Mouse (Mus musculus) T-helper 1 cell (primary cell): ENCODE measurements around the gene Zkscan6.

Source experiments
- in situ Hi-C: fragments of 300-600 bp; cut with MboI, MseI; formaldehyde crosslinking; loops from one replicate; pipeline ENCODE4 v1.15.1; 2025; ENCODE audit warnings: high pct_unique_total_duplicates

The Zkscan6 gene

GRCm38 (mm10) chr11:65806909-65807504, at the start of gene Zkscan6:
Gene Zkscan6 (plus strand): TSS chr11:65807175.
- in situ Hi-C loops = loop anchor here (25.0 kb wide), 1 partner anchor 1230 kb away; the partner anchor contains the start of gene Tmem220

DNA sequence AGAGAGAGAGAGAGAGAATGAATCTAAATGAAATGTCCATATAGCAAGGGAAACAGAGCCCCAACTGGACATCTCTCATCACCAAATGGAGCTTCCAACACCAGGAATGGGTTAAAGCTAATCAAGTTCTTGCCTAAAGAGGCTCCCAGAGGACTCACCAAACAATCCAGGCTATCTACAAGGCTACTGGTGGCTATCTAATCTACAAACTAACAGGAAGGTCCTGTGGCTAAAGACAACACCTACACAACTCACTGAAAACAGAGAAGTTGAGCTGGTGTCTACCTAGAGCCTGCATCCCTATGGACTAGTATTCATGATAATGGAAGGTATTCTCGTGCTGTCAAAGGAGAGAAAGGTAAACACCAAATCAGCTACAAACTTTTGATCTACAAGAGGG, 47.6 kb upstream of the Zkscan6 start:
- in situ Hi-C loops = no loop called here

GRCm38 (mm10) chr11:65760912-65761311, 46.1 kb upstream of the Zkscan6 start:
- in situ Hi-C loops = loop anchor here (5.0 kb wide), 1 partner anchor 41 kb away; no protein-coding TSS in a partner anchor

DNA sequence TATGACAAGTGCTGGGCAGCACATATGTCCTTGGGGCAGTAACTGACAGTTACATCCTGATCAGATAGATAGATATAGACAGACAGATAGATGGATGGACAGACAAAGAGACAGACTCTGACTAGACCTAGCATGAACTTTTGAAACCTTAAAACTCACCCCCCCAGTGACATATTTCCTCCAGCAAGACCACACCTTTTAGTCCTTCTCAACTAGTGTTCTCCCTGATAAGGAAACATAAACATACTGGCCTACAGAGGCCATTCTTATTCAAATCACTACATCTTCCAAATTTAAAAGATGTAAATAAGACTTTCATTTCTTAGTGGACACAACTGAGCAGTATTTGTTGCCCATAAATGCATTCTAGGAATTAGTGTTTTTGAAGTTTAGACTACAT, 38.5 kb upstream of the Zkscan6 start:
- in situ Hi-C loops = no loop called here

GRCm38 (mm10) chr11:65769990-65770389, 37.0 kb upstream of the Zkscan6 start:
- in situ Hi-C loops = no loop called here

DNA sequence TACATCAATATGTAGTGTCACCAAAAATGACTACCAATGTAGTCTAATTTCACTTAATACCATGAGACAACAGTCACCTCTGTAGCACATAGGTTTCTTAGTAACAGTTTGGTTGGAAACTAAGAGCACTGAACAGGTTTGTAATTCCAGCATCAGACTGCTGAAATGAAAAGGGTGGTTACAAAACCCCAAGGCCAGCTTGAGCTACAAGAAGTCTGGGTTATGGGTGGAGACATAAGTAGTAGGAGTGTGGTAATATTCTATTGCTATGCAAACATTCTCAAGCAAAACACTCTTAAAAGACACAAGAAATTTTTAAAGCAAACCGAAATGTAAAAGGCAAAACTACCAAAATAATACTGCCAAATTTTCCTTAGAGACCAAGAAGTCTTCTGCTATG, 35.4 kb upstream of the Zkscan6 start:
- in situ Hi-C loops = no loop called here

DNA sequence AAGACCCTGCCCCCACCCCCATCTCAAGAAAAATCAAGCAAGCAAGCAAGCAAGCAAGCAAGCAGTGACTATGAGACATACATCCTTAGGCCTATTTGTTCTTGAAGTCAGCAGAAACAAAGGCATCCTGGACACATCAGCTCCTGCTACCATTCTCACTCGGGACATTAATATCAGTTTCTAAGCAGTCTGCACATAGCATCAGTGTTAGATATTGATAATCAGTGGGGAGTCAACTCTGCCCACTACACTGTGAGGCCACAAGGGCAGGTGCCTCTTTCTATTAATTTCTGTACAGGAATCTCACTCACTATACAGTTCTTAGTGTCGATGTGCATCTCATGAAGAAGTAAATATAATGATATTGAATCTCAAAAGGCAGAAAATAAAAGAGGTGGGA, 33.4 kb upstream of the Zkscan6 start:
- in situ Hi-C loops = no loop called here

DNA sequence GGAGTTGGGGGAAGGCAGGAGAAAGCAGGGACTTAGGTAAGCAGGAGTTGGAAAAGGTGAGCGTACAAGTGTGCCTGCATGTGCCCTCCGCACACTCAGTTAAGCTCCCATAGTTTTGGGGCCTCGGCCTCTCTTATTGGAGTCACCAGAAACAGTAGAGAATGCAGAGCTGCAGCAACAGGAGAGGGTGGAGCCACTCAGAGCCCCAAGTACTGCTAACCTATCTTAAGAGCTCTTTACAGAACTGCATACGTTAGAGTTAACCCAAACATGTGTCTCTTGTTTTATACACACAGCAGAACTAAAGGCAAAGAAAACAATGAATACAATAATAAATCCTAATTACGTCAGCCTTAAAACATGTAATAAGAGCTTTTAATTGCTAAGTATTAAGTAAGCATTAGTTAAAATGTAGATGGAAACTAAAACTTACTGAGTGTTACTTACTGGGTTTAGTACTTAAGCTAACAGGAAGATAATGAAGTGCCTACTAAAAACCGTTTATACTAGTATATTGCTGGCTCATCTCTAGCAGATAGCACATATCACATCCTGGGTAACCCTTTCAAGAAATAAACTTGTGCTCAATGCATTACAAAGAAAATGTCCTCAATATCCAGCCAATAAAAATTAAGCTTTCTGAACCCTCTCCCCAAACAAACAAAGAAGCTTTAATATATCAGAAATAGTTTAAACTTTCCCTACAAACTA, 32.9 kb upstream of the Zkscan6 start:
- in situ Hi-C loops = no loop called here

DNA sequence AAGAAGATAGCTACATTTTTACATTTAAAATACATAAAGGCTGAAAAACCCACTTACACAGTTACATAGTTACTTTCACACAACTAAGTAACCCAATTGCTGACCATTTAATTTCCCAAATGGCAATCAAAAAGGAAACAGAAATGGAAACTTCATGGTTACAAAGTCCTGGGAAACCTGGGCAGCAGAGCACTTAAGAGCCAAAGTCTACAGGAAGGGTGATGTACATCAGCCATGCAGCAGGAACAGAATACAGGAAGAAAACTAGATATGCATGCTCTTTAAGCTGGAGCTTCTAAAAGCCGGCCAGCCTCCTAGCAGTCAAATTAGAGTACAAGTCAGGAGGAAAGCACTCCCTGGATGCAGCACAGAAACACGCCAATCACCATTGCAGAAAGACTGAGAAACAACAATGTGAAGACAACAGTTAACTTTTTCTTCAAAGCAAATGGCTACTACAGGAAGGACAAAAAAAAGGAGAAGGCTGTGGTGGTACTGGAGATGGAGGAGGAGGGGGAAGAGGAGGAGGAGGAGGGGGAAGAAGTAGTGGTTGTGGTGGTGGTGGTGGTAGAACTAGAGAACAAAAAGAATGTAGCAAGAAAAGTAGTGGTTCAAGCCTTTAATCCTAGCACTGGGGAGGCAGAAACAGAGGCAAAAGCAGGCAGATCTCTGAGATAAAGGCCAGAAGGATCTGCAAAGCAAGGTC, 29.9 kb upstream of the Zkscan6 start:
- in situ Hi-C loops = no loop called here

DNA sequence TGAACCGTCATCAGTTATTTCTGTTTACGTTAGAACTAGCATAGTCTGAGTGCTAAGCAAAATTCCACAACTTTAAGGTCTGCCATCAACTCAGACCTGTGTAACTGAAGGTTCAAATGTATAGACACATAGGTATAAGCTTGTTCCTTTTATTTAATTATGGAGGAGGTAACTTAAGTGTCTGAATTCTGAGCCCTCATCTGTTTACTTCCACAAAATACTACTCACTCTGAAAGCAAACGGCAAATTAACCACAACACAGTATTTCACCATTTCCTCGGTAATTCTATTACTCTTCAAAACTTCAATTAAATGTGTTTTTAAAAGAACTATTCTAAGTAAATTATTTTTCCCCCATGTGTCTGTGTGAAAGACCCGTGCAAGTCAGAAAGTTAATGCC, 29.2 kb upstream of the Zkscan6 start:
- in situ Hi-C loops = no loop called here

GRCm38 (mm10) chr11:65779066-65779465, 27.9 kb upstream of the Zkscan6 start:
- in situ Hi-C loops = no loop called here

- in situ Hi-C loops = no loop called here
Observed at GRCm38 (mm10) chr11:65779578-65779977, 27.4 kb upstream of the Zkscan6 start.

DNA sequence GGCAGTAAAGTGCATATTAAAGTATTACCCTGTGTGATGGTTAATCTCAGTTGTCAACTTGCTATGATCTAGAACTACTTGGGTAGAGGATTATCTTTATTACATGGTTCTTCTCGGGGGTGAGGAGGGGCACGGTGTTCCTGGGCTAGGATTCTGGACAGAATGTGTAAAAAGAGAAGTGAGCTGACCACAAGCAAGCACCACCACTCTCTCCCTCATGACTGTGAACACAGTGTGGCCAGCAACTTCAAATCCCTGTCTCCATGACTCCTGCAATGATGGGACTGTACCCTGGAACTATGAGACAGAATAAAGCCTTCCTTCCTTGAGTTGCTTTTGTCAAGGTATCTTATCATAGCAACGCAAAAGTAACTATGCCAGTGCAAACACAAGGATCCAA, 25.4 kb upstream of the Zkscan6 start:
- in situ Hi-C loops = no loop called here

DNA sequence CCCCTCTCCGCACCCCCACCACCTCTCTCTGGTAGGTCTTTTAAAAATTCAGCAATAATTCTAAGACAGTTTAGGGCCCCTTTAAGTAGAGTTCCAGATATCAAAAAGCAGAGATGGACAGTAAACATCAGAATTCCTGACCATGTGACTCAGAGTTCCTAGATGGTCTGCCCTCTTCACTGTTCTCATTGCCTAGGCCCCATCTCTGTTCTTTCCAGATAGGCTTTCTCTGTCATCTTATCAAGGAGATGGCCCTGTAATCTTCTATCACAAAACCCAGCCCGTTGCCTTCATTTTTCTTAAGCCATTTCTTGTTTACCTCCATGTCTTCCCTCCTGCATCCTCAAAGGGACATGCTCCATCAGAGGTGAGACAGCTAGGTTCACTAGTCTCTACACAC, 20.8 kb upstream of the Zkscan6 start:
- in situ Hi-C loops = no loop called here

- in situ Hi-C loops = no loop called here
Observed at GRCm38 (mm10) chr11:65787421-65788151, 19.4 kb upstream of the Zkscan6 start.

- in situ Hi-C loops = no loop called here
Observed at GRCm38 (mm10) chr11:65788154-65788553, 18.8 kb upstream of the Zkscan6 start, which contains the start of gene Map2k4. Gene Map2k4 (minus strand): TSS chr11:65788297.

DNA sequence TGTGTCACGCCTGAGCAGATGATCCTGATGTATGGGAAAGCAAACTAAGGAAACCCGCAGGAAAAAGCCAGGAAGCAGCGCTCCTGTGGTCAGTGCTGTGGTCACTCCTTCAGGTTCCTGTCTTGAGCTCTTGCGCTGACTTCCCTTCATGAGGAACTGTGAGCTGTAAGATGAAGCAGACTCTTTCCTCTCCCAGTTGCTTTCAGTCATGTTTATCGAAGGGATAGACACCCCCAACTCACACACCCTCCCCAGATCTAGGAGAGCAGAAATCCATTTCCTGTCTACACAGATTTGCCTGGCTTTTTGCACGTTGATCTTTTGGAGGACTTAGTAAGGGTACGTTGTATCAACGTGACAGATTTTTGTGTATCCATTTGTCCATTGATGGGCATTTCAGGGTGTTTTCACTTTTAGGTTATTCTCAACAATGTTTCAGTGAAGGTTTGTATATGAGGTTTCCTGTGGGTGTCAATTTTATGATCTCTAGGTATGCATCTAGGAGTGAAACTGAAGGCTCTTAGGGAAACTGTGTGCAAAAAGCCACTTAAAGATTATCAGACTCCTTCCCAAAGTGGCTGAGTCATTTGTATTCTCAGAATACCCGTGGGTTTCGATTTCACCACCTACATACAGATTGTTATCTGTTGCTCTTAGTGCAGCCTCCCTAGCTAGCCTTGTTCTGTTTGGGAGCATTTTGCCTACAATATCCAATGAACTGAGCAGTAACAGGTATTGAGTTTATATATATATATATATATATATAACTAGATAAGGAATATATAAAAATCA, 12.4 kb upstream of the Zkscan6 start:
- in situ Hi-C loops = no loop called here

DNA sequence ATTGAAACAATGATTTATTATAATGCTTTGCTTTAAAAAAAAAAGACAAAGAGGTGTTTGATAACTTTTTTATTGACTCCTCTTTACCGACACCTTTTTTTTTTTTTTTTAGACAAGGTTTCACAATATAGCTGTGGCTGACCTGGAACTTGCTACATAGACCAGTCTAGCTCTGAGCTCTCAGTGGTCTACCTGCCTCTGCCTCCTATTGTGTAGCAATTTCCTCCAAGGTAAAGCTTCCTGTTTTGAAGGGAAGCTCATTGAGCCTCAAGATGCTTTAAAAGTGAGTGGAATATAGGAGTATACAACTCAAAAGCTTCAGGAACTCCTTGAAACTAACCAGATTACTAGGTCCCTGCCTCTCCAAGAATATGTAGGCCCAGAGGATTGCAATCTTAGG, 11.1 kb upstream of the Zkscan6 start:
- in situ Hi-C loops = no loop called here

GRCm38 (mm10) chr11:65801899-65802298, 5.1 kb upstream of the Zkscan6 start:
- in situ Hi-C loops = loop anchor here (5.0 to 25.0 kb wide), 2 partner anchors 40 to 1235 kb away; partner anchors contain the start of gene Tmem220

DNA sequence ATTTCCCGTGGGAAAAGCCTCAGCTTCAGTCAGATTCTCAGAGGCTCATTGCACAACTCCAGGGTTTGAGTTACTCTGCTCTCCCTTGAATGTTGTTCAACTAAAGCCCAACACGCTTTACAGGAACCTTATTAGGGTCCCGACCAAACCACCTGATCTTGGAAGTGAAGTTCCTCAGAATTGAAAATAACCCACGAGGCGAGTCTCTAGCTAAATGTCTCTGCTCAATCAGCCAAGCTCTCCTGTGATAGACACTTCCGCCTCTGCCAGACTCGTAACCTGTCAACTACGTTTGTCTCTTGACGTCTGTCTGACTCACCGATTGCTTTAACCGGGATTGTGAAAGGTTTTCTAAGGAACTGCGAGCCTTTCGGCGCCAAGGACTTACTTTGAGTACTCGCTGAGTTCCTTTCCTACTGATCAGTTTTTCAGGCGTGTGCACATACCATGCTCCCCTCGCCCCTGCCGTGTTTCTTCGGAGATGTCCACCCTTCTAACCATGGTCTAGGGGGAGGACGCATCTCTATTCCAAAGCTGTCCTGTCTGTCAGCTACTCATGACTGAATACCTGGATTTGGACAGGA, 562 bp upstream of the Zkscan6 start:
- in situ Hi-C loops = loop anchor here (25.0 kb wide), 1 partner anchor 1231 kb away; the partner anchor contains the start of gene Tmem220

DNA sequence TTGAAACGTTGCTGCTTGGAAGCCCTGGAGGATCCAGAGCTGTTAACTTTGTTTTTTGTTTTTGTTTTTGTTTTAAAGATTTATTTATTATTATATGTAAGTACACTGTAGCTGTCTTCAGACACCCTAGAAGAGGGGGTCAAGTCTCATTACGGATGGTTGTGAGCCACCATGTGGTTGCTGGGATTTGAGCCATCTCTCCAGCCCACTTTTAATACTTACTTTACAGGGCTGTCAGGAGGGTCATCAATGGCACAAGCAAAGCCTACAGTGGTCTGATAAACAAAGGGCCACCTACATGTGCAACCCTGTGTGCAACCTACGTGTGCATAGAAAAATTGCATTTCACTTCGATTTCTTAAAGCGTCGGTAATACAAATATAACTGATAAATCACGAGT, 626 bp downstream of the Zkscan6 start:
- in situ Hi-C loops = loop anchor here (25.0 kb wide), 1 partner anchor 1230 kb away; the partner anchor contains the start of gene Tmem220
